Mouse (Mus musculus) embryonic facial prominence, embryonic 15.5 days (tissue): Measurements from ENCODE around the gene Spag8. TPM values are rescaled to one million over a fixed set of nuclear protein-coding genes. Genes with fewer than 3 reads are reported as not detected.

Experiments used
- ATAC-seq: fragments of 200-750 bp; cut with Nextera tagmentation; 2 replicates; pipeline ENCODE4 v1.8.0; 2017; ENCODE audit warnings: low read depth, moderate TSS enrichment; ENCODE audit not compliant: insufficient number of reproducible peaks, low FRiP score, low TSS enrichment
- H3K27ac ChIP-seq: fragments of 300-500 bp; sonication (generic); replicated peaks from 2 replicates; pipeline ENCODE4 v1.5.1; 2015; ENCODE audit warnings: mild to moderate bottlenecking, inconsistent platforms
- H3K27me3 ChIP-seq: fragments of 300-500 bp; sonication (generic); 2 replicates; pipeline ENCODE4 v1.6.1; 2015; ENCODE audit warnings: inconsistent platforms
- H3K36me3 ChIP-seq: fragments of 300-500 bp; sonication (generic); 2 replicates; pipeline ENCODE4 v1.6.1; 2015; ENCODE audit warnings: mild to moderate bottlenecking, inconsistent platforms
- H3K4me1 ChIP-seq: fragments of 300-500 bp; sonication (generic); 2 replicates; pipeline ENCODE4 v1.6.1; 2015; ENCODE audit warnings: inconsistent platforms
- H3K4me2 ChIP-seq: fragments of 300-500 bp; sonication (generic); replicated peaks from 2 replicates; pipeline ENCODE4 v1.6.1; 2015; ENCODE audit warnings: mild to moderate bottlenecking, inconsistent platforms
- H3K4me3 ChIP-seq: fragments of 300-500 bp; sonication (generic); replicated peaks from 2 replicates; pipeline ENCODE4 v1.5.1; 2015; ENCODE audit warnings: mild to moderate bottlenecking, inconsistent platforms
- H3K9ac ChIP-seq: fragments of 300-500 bp; sonication (generic); 2 replicates; pipeline ENCODE4 v1.6.1; 2015; ENCODE audit warnings: inconsistent platforms
- H3K9me3 ChIP-seq: fragments of 300-500 bp; sonication (generic); replicated peaks from 2 replicates; pipeline ENCODE4 v1.6.1; 2016; ENCODE audit warnings: inconsistent platforms
- WGBS: fragments of 180-500 bp; shearing (Covaris S2); methylation state at CpG from one replicate; pipeline ENCODE4 v1.1.7; 2015; 5-methylcytosine and 5-hydroxymethylcytosine counted together
- polyA plus RNA-seq: library from polyadenylated mRNA; unstranded; fragments of >200 nt; fragmentation: Nextera tagmentation; extraction: Ambion mirVana; gene quantifications from 2 replicates; pipeline ENCODE4 v1.2.1, GENCODE M21; 2015

Spag8 gene
- polyA plus RNA-seq, 1 experiment from 2014 or later: 10.6 TPM

DNA sequence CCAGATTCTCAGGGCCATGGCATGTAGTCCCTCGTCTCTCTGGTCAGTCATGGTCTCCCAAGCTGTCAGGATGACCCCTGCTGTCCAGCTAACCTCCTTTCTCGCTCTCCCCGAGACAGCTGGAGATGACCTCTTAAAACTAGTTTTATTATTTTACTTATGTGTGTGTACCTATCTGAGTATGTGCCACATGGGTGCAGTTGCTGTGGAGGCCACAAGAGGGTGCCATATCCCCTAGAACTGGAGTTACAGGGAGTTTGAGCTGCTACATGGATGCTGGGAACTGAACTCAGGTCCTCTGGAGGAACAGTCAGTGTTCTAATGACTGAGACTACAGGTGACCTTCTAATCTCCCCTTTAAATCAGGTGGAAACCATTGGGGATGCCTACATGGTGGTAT, 3.6 kb downstream of the Spag8 start:
- H3K4me1 ChIP-seq: peaks cover 9% of the 10 kb centered on the region; the same call in 1 of the 2 replicates
- H3K27me3 ChIP-seq: no peaks in the 10 kb centered on the region
- no peak overlapping the region for H3K9ac ChIP-seq
- WGBS: 86% methylated on average over 3 of the region's 3 CpGs
- H3K9me3 ChIP-seq: no peaks in the 10 kb centered on the region; the same call in 1 of the 2 replicates
- H3K27ac ChIP-seq: no peak overlapping the region
- H3K36me3 ChIP-seq: peaks cover 54% of the 10 kb centered on the region
- ATAC-seq: no peak
- H3K4me2 ChIP-seq: no peak overlapping the region
- no peak overlapping the region for H3K4me3 ChIP-seq

- WGBS: 83% methylated on average over 6 of the region's 6 CpGs
- Histone ChIP-seq H3K36me3 (peaks cover 27% of the 10 kb centered on the region; the same call in 1 of the 2 replicates), H3K4me1 (no peaks in the 10 kb centered on the region), H3K9me3 (no peaks in the 10 kb centered on the region), H3K4me2 (no peak overlapping the region), H3K27me3 (no peaks in the 10 kb centered on the region), H3K9ac (no peak overlapping the region), H3K27ac (no peak overlapping the region), H3K4me3 (no peak overlapping the region)
- no peak for ATAC-seq
Measured at GRCm38 (mm10) chr4:43640491-43640890, 12.9 kb downstream of the Spag8 start.

- H3K27ac ChIP-seq: no peak overlapping the region
- H3K27me3 ChIP-seq: no peaks in the 10 kb centered on the region
- no peaks in the 10 kb centered on the region for H3K9me3 ChIP-seq
- H3K36me3 ChIP-seq: peaks cover 24% of the 10 kb centered on the region; the same call in 1 of the 2 replicates
- no peak for ATAC-seq
- no peak overlapping the region for H3K9ac ChIP-seq
- WGBS: 69% methylated on average over 9 of the region's 9 CpGs
- H3K4me2 ChIP-seq: no peak overlapping the region
- H3K4me1 ChIP-seq: no peaks in the 10 kb centered on the region
- no peak overlapping the region for H3K4me3 ChIP-seq
Measured at GRCm38 (mm10) chr4:43640076-43640475, 13.3 kb downstream of the Spag8 start.

GRCm38 (mm10) chr4:43636751-43637150, 16.6 kb downstream of the Spag8 start:
- Histone ChIP-seq H3K9me3 (no peaks in the 10 kb centered on the region), H3K36me3 (0 out of 2 replicates have a peak, but pooled peaks cover 6% of the 10 kb centered on the region), H3K4me3 (no peak overlapping the region), H3K27ac (no peak overlapping the region), H3K4me1 (peaks cover 24% of the 10 kb centered on the region), H3K9ac (no peak overlapping the region), H3K27me3 (no peaks in the 10 kb centered on the region), H3K4me2 (no peak overlapping the region)
- no peak for ATAC-seq
- WGBS: 63% methylated on average over 6 of the region's 6 CpGs

GRCm38 (mm10) chr4:43634621-43635374, 18.6 kb downstream of the Spag8 start:
- Histone ChIP-seq H3K36me3 (no peaks in the 10 kb centered on the region), H3K4me3 (no peak overlapping the region), H3K4me1 (peaks cover 33% of the 10 kb centered on the region), H3K9ac (no peak overlapping the region), H3K9me3 (no peaks in the 10 kb centered on the region), H3K27ac (no peak overlapping the region), H3K4me2 (no peak overlapping the region), H3K27me3 (no peaks in the 10 kb centered on the region)
- ATAC-seq: no peak
- WGBS: 88% methylated on average over 7 of the region's 7 CpGs

GRCm38 (mm10) chr4:43633736-43634135, 19.7 kb downstream of the Spag8 start:
- Histone ChIP-seq H3K9me3 (no peaks in the 10 kb centered on the region), H3K4me2 (peak overlapping the region; percentile 82; the same call in 1 of the 2 replicates), H3K27ac (no peak overlapping the region), H3K4me1 (peaks cover 33% of the 10 kb centered on the region), H3K4me3 (no peak overlapping the region), H3K36me3 (no peaks in the 10 kb centered on the region), H3K27me3 (no peaks in the 10 kb centered on the region), H3K9ac (no peak overlapping the region)
- WGBS: 92% methylated on average over 2 of the region's 2 CpGs
- ATAC-seq: no peak

GRCm38 (mm10) chr4:43633296-43633695, 20.1 kb downstream of the Spag8 start:
- Histone ChIP-seq H3K27ac (no peak overlapping the region), H3K27me3 (no peaks in the 10 kb centered on the region), H3K4me2 (peak overlapping the region; percentile 82), H3K4me1 (peaks cover 33% of the 10 kb centered on the region), H3K36me3 (no peaks in the 10 kb centered on the region), H3K9me3 (no peaks in the 10 kb centered on the region), H3K4me3 (no peak overlapping the region), H3K9ac (no peak overlapping the region)
- ATAC-seq: no peak
- WGBS: 69% methylated on average over 8 of the region's 8 CpGs

DNA sequence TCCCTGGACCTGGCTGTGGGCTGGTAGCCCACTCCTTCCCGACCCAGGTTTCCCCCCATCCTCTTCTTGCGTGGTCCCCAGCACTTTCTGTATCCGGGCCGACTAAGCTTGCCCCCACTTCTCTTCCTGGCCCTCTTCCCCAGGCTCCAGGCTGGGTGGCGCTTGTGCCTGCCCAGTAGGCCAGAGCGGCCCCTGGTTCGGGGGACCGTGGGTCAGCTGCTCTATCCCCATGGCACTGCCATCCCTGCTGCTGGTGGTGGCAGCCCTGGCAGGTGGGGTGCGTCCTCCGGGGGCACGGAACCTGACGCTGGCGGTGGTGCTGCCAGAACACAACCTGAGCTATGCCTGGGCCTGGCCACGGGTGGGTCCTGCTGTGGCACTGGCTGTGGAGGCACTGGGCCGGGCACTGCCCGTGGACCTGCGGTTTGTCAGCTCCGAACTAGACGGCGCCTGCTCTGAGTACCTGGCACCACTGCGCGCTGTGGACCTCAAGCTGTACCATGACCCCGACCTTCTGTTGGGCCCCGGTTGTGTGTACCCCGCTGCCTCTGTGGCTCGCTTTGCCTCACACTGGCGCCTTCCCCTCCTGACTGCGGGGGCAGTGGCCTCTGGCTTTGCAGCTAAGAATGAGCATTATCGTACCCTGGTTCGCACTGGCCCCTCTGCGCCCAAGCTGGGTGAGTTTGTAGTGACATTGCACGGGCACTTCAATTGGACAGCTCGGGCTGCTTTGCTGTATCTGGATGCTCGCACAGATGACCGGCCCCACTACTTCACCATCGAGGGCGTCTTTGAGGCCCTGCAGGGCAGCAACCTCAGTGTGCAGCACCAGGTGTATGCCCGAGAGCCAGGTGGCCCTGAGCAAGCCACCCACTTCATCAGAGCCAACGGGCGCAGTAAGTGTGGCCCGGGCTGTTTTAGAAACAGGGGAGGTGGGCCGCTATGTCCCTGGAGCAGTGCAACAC, 21.2 kb downstream of the Spag8 start:
- no peaks in the 10 kb centered on the region for H3K27me3 ChIP-seq
- peak overlapping the region; percentile 72 for H3K4me3 ChIP-seq
- H3K27ac ChIP-seq: peak overlapping the region; percentile 88; the same call in 1 of the 2 replicates
- peaks cover 33% of the 10 kb centered on the region for H3K4me1 ChIP-seq
- ATAC-seq: peak; percentile 21; the same call in 1 of the 2 replicates
- WGBS: 44% methylated on average over 42 of the region's 42 CpGs
- H3K4me2 ChIP-seq: peak overlapping the region; percentile 82
- H3K36me3 ChIP-seq: no peaks in the 10 kb centered on the region
- H3K9me3 ChIP-seq: no peaks in the 10 kb centered on the region
- peak overlapping the region; percentile 73 for H3K9ac ChIP-seq

DNA sequence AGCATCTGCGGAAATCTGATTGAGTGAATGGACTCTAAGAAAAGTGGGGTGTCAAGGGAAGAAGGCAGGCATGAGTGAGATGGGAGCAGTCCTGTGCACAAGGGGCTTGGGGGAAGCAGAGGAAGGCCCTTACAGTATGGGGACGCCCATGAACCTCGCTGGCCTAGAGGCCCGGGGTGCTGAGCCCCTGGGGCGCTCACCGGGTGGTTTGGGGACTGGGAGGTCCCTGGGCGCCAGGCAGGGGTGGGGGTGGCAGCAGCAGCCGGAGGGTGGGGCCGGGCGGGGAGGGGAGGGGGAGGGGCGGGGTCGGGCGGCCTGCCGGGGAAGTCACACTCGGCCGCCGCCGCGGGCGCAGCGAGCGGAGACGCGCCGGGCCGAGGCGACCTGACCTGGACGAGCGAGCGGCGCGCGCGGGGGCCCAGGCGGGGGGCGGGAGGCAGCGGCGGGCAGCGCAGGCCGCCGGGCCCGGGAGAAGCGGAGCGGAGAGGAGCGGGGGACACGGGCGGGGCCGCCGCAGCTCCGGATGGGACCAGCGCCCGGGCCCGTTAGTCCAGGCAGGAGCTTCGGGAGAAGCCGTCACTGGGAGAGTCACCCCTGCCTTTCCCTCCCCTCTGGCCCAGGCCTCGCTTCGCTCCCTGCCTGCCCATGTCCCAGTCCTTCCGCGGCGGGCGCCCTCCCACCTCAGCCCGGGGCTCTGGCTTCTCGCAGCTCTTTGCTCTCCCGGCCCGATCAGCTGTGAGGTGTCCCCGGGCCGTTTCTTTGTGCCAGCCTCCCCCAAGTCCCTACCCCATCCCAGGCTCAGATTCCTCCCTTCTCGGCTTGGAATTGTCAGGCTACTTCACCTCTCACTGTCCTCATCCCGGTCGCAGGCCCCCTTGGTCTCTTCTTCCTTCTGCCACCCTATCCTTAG, 22.1 kb downstream of the Spag8 start, which contains the start of gene Npr2:
Gene Npr2 (plus strand): TSS at position 890 of the 910 bp plus-strand sequence.
- Histone ChIP-seq H3K4me1 (peaks cover 33% of the 10 kb centered on the region), H3K9ac (peak within 1 kb of the TSS; percentile 73), H3K27me3 (no peaks in the 10 kb centered on the region), H3K9me3 (no peaks in the 10 kb centered on the region), H3K36me3 (no peaks in the 10 kb centered on the region), H3K4me3 (peak within 1 kb of the TSS; percentile 72), H3K27ac (peak within 1 kb of the TSS; percentile 88), H3K4me2 (peak within 1 kb of the TSS; percentile 82)
- ATAC-seq: peak; percentile 66
- under 1% methylated on average over 40 of the region's 70 CpGs for WGBS

GRCm38 (mm10) chr4:43630671-43631045, 22.7 kb downstream of the Spag8 start:
- peak overlapping the region; percentile 88 for H3K27ac ChIP-seq
- no peak for ATAC-seq
- no peaks in the 10 kb centered on the region for H3K9me3 ChIP-seq
- H3K36me3 ChIP-seq: no peaks in the 10 kb centered on the region
- H3K27me3 ChIP-seq: no peaks in the 10 kb centered on the region
- peak overlapping the region; percentile 82 for H3K4me2 ChIP-seq
- H3K4me1 ChIP-seq: peaks cover 33% of the 10 kb centered on the region
- peak overlapping the region; percentile 72 for H3K4me3 ChIP-seq
- H3K9ac ChIP-seq: no peak overlapping the region
- 16% methylated on average over 5 of the region's 5 CpGs for WGBS
